Mouse (Mus musculus): ENCODE results near the gene Hist2h2aa1. TPM values are rescaled to one million over a fixed set of nuclear protein-coding genes. Genes with fewer than 3 reads are reported as not detected.
"Not testable (repeated sequence)": the region's sequence is repeated elsewhere in the genome, so short reads cannot be mapped to it uniquely, and the experiment has no call there.

The Hist2h2aa1 gene
- total and polyA plus RNA-seq, 3 experiments: 0.79 to 5,191 (median 124) TPM

GRCm38 (mm10) chr3:96266132-96266710 is 20.9 kb downstream of the Hist2h2aa1 start:
- DNase-seq (ENCODE audit: low spot score) (no peak), ATAC-seq (ENCODE audit: extremely low read depth, insufficient number of reproducible peaks, low FRiP score, poor library complexity, severe bottlenecking) (no peak)
- TF ChIP-seq TAL1 (conservative IDR thresholded peaks at IDR 0.05; ENCODE audit: low read depth, low read length): no peak
- no peak for TF ChIP-seq POLR2AphosphoS5 (IDR thresholded peaks at IDR 0.05; ENCODE audit: insufficient replicate concordance, low read depth, low read length)
- TF ChIP-seq GATA2 (IDR thresholded peaks at IDR 0.05; ENCODE audit: borderline replicate concordance, low read depth, low read length): no peak
- no peak for TF ChIP-seq CTCF (IDR thresholded peaks at IDR 0.05; ENCODE audit: low read depth, low read length)
- TF ChIP-seq GATA1 (IDR thresholded peaks at IDR 0.05; ENCODE audit: borderline replicate concordance, low read length): no peak
- H3K4me3 ChIP-seq (ENCODE audit: low read depth, low read length): no peak overlapping the region
- no peaks in the 10 kb centered on the region for H3K27me3 ChIP-seq (ENCODE audit: insufficient read depth, low read length)
- peaks cover 51% of the 10 kb centered on the region for H3K4me1 ChIP-seq (ENCODE audit: insufficient read depth, low read depth, low read length)
- H3K36me3 ChIP-seq (replicated peaks): no peaks in the 10 kb centered on the region
- H3K9me3 ChIP-seq (replicated peaks): no peaks in the 10 kb centered on the region

- TF ChIP-seq GATA2 (IDR thresholded peaks at IDR 0.05; ENCODE audit: borderline replicate concordance, low read depth, low read length) (no peak), GATA1 (IDR thresholded peaks at IDR 0.05; ENCODE audit: borderline replicate concordance, low read length) (no peak)
- Histone ChIP-seq H3K36me3 (replicated peaks) (no peaks in the 10 kb centered on the region), H3K9me3 (replicated peaks) (no peaks in the 10 kb centered on the region), H3K4me3 (ENCODE audit: low read depth, low read length) (no peak overlapping the region), H3K4me1 (ENCODE audit: insufficient read depth, low read depth, low read length) (peaks cover 39% of the 10 kb centered on the region), H3K27me3 (ENCODE audit: insufficient read depth, low read length) (no peaks in the 10 kb centered on the region)
- DNase-seq (ENCODE audit: low spot score): no peak
- ATAC-seq (ENCODE audit: extremely low read depth, insufficient number of reproducible peaks, low FRiP score, poor library complexity, severe bottlenecking): no peak
Measured at GRCm38 (mm10) chr3:96267541-96267940, 22.2 kb downstream of the Hist2h2aa1 start.

GRCm38 (mm10) chr3:96268051-96268775 is 22.9 kb downstream of the Hist2h2aa1 start, which contains the start of gene Hist2h3b:
TSS of gene Hist2h3b (plus strand) at chr3:96268654.
- DNase-seq (ENCODE audit: low spot score) (peak; percentile 58), ATAC-seq (ENCODE audit: extremely low read depth, insufficient number of reproducible peaks, low FRiP score, poor library complexity, severe bottlenecking) (peak; percentile 41)
- TF ChIP-seq GATA2 (IDR thresholded peaks at IDR 0.05; ENCODE audit: borderline replicate concordance, low read depth, low read length) (no peak), GATA1 (IDR thresholded peaks at IDR 0.05; ENCODE audit: borderline replicate concordance, low read length) (no peak), POLR2AphosphoS5 (IDR thresholded peaks at IDR 0.05; ENCODE audit: insufficient replicate concordance, low read depth, low read length) (no peak; the same call in 1 of the 2 replicates), CTCF (IDR thresholded peaks at IDR 0.05; ENCODE audit: low read depth, low read length) (no peak), TAL1 (conservative IDR thresholded peaks at IDR 0.05; ENCODE audit: low read depth, low read length) (no peak)
- Histone ChIP-seq H3K36me3 (replicated peaks) (no peaks in the 10 kb centered on the region), H3K4me3 (ENCODE audit: low read depth, low read length) (peak within 1 kb of the TSS; percentile 72), H3K27me3 (ENCODE audit: insufficient read depth, low read length) (no peaks in the 10 kb centered on the region), H3K9me3 (replicated peaks) (no peaks in the 10 kb centered on the region), H3K4me1 (ENCODE audit: insufficient read depth, low read depth, low read length) (peaks cover 33% of the 10 kb centered on the region)

- H3K36me3 ChIP-seq (replicated peaks); H3K27me3 ChIP-seq (ENCODE audit: insufficient read depth, low read length); H3K9me3 ChIP-seq (replicated peaks); ATAC-seq (ENCODE audit: extremely low read depth, insufficient number of reproducible peaks, low FRiP score, poor library complexity, severe bottlenecking); DNase-seq (ENCODE audit: low spot score): not testable (repeated sequence)
- peak; percentile 87; the same call in 1 of the 2 replicates for TF ChIP-seq POLR2AphosphoS5 (IDR thresholded peaks at IDR 0.05; ENCODE audit: insufficient replicate concordance, low read depth, low read length)
- peaks cover 35% of the 10 kb centered on the region for H3K4me1 ChIP-seq (ENCODE audit: insufficient read depth, low read depth, low read length)
- peak overlapping the region; percentile 72 for H3K4me3 ChIP-seq (ENCODE audit: low read depth, low read length)
Measured at GRCm38 (mm10) chr3:96268776-96269378, 23.6 kb downstream of the Hist2h2aa1 start.

GRCm38 (mm10) chr3:96269511-96270474 is 24.5 kb downstream of the Hist2h2aa1 start, which contains the start of gene Hist2h2bb:
TSS of gene Hist2h2bb (plus strand) at chr3:96269752.
- peaks cover 33% of the 10 kb centered on the region for H3K4me1 ChIP-seq (ENCODE audit: insufficient read depth, low read depth, low read length)
- H3K27me3 ChIP-seq (ENCODE audit: insufficient read depth, low read length): no peaks in the 10 kb centered on the region
- no peak for TF ChIP-seq GATA1 (IDR thresholded peaks at IDR 0.05; ENCODE audit: borderline replicate concordance, low read length)
- TF ChIP-seq POLR2AphosphoS5 (IDR thresholded peaks at IDR 0.05; ENCODE audit: insufficient replicate concordance, low read depth, low read length): peak; percentile 99
- TF ChIP-seq GATA2 (IDR thresholded peaks at IDR 0.05; ENCODE audit: borderline replicate concordance, low read depth, low read length): no peak
- TF ChIP-seq CTCF (IDR thresholded peaks at IDR 0.05; ENCODE audit: low read depth, low read length): no peak
- no peaks in the 10 kb centered on the region for H3K36me3 ChIP-seq (replicated peaks)
- peak; percentile 79 for ATAC-seq (ENCODE audit: extremely low read depth, insufficient number of reproducible peaks, low FRiP score, poor library complexity, severe bottlenecking)
- peak within 1 kb of the TSS; percentile 72 for H3K4me3 ChIP-seq (ENCODE audit: low read depth, low read length)
- peak; percentile 86 for DNase-seq (ENCODE audit: low spot score)
- H3K9me3 ChIP-seq (replicated peaks): no peaks in the 10 kb centered on the region
